Mouse (Mus musculus): Measurements from ENCODE around the gene Adm2.
A peak's percentile ranks its signal among the peaks of the same experiment; 100 is the strongest.

The Adm2 gene

GRCm38 (mm10) chr15:89322670-89323522 lies at the start of gene Adm2:
TSS of gene Adm2 (plus strand) at chr15:89322720.
- no peak for DNase-seq (ENCODE audit: low spot score in 2 of 2)

- no peak for DNase-seq (ENCODE audit: low spot score in 2 of 2)
These were observed 47.0 kb upstream of the Adm2 start for GRCm38 (mm10) chr15:89275497-89275896.

GRCm38 (mm10) chr15:89277366-89277765 lies 45.2 kb upstream of the Adm2 start:
- DNase-seq (ENCODE audit: low spot score in 2 of 2) = no peak

GRCm38 (mm10) chr15:89282546-89282945 lies 40.0 kb upstream of the Adm2 start:
- DNase-seq (ENCODE audit: low spot score in 2 of 2) = no peak

GRCm38 (mm10) chr15:89284094-89284493 lies 38.4 kb upstream of the Adm2 start:
- DNase-seq (ENCODE audit: low spot score in 2 of 2) = no peak

GRCm38 (mm10) chr15:89285004-89285403 lies 37.5 kb upstream of the Adm2 start:
- no peak for DNase-seq (ENCODE audit: low spot score in 2 of 2)

GRCm38 (mm10) chr15:89285478-89285877 lies 37.0 kb upstream of the Adm2 start:
- no peak for DNase-seq (ENCODE audit: low spot score in 2 of 2)

GRCm38 (mm10) chr15:89286114-89286513 lies 36.4 kb upstream of the Adm2 start:
- DNase-seq (ENCODE audit: low spot score in 2 of 2) = no peak

GRCm38 (mm10) chr15:89286582-89286981 lies 35.9 kb upstream of the Adm2 start:
- no peak for DNase-seq (ENCODE audit: low spot score in 2 of 2)

GRCm38 (mm10) chr15:89288227-89288767 lies 34.2 kb upstream of the Adm2 start:
- no peak for DNase-seq (ENCODE audit: low spot score in 2 of 2)

GRCm38 (mm10) chr15:89289455-89289854 lies 33.1 kb upstream of the Adm2 start:
- DNase-seq (ENCODE audit: low spot score in 2 of 2) = no peak

- DNase-seq (ENCODE audit: low spot score in 2 of 2) = no peak
These were observed 31.0 kb upstream of the Adm2 start for GRCm38 (mm10) chr15:89291521-89291920.

- no peak for DNase-seq (ENCODE audit: low spot score in 2 of 2)
These were observed 29.7 kb upstream of the Adm2 start for GRCm38 (mm10) chr15:89292795-89293194.

- DNase-seq (ENCODE audit: low spot score in 2 of 2) = no peak
These were observed 28.7 kb upstream of the Adm2 start for GRCm38 (mm10) chr15:89293778-89294177.

GRCm38 (mm10) chr15:89295580-89296165 lies 26.8 kb upstream of the Adm2 start:
- DNase-seq (ENCODE audit: low spot score in 2 of 2) = no peak

GRCm38 (mm10) chr15:89296465-89296864 lies 26.1 kb upstream of the Adm2 start:
- DNase-seq (ENCODE audit: low spot score in 2 of 2) = peak in 1 of 2 experiments; percentile 52

GRCm38 (mm10) chr15:89297695-89298094 lies 24.8 kb upstream of the Adm2 start:
- no peak for DNase-seq (ENCODE audit: low spot score in 2 of 2)

- no peak for DNase-seq (ENCODE audit: low spot score in 2 of 2)
These were observed 22.3 kb upstream of the Adm2 start for GRCm38 (mm10) chr15:89300180-89300579.

GRCm38 (mm10) chr15:89300600-89300999 lies 21.9 kb upstream of the Adm2 start:
- no peak for DNase-seq (ENCODE audit: low spot score in 2 of 2)

- no peak for DNase-seq (ENCODE audit: low spot score in 2 of 2)
These were observed 16.6 kb upstream of the Adm2 start for GRCm38 (mm10) chr15:89305966-89306365.

GRCm38 (mm10) chr15:89307461-89307860 lies 15.1 kb upstream of the Adm2 start:
- no peak for DNase-seq (ENCODE audit: low spot score in 2 of 2)

GRCm38 (mm10) chr15:89308406-89309139 lies 13.9 kb upstream of the Adm2 start:
- DNase-seq (ENCODE audit: low spot score in 2 of 2) = no peak
